Mouse (Mus musculus) midbrain, embryonic 16.5 days (tissue): ENCODE results near the gene Sgsm2. TPM values are rescaled to one million over a fixed set of nuclear protein-coding genes. Genes with fewer than 3 reads are reported as not detected.

Experiments used
- ATAC-seq: fragments of 200-750 bp; cut with Nextera tagmentation; 2 replicates; pipeline ENCODE4 v1.8.0; 2017; ENCODE audit warnings: moderate TSS enrichment
- H3K27ac ChIP-seq: fragments of 300-500 bp; sonication (generic); 2 replicates; pipeline ENCODE4 v1.5.1; 2014; ENCODE audit warnings: mild to moderate bottlenecking, low read length, mixed read lengths
- H3K27me3 ChIP-seq: fragments of 300-500 bp; sonication (generic); 2 replicates; pipeline ENCODE4 v1.6.1; 2014; ENCODE audit warnings: low read depth, low read length, mixed read lengths; ENCODE audit not compliant: control insufficient read depth, insufficient read depth
- H3K36me3 ChIP-seq: fragments of 300-500 bp; sonication (generic); 2 replicates; pipeline ENCODE4 v1.6.1; 2014; ENCODE audit warnings: mild to moderate bottlenecking, low read length, moderate library complexity, mixed read lengths; ENCODE audit not compliant: control insufficient read depth, insufficient read depth
- H3K4me1 ChIP-seq: fragments of 300-500 bp; sonication (generic); 2 replicates; pipeline ENCODE4 v1.6.1; 2014; ENCODE audit warnings: mild to moderate bottlenecking, low read length, mixed read lengths; ENCODE audit not compliant: control insufficient read depth, insufficient read depth
- H3K4me2 ChIP-seq: fragments of 300-500 bp; sonication (generic); 2 replicates; pipeline ENCODE4 v1.6.1; 2014; ENCODE audit warnings: mild to moderate bottlenecking, low read length, mixed read lengths
- H3K4me3 ChIP-seq: fragments of 300-500 bp; sonication (generic); 2 replicates; pipeline ENCODE4 v1.5.1; 2014; ENCODE audit warnings: low read depth, mild to moderate bottlenecking, low read length, moderate library complexity, mixed read lengths
- H3K9ac ChIP-seq: fragments of 300-500 bp; sonication (generic); 2 replicates; pipeline ENCODE4 v1.6.1; 2014; ENCODE audit warnings: low read depth, low read length, mixed read lengths
- H3K9me3 ChIP-seq: fragments of 300-500 bp; sonication (generic); replicated peaks from 2 replicates; pipeline ENCODE4 v1.6.1; 2014; ENCODE audit warnings: mild to moderate bottlenecking, low read length, mixed read lengths; ENCODE audit not compliant: control insufficient read depth, poor library complexity, severe bottlenecking
- WGBS: fragments of 180-500 bp; shearing (Covaris S2); extraction: QIAGEN DNeasy Blood & Tissue Kit; methylation state at CpG from one replicate; pipeline ENCODE4 v1.1.7; 2014; 5-methylcytosine and 5-hydroxymethylcytosine counted together
- polyA plus RNA-seq: library from polyadenylated mRNA; unstranded; fragments of >200 nt; fragmentation: Nextera tagmentation; extraction: Ambion mirVana; gene quantifications from 2 replicates; pipeline ENCODE4 v1.2.1, GENCODE M21; 2015

The Sgsm2 gene
- polyA plus RNA-seq, 1 experiment from 2014 or later, result 31.8 TPM

DNA sequence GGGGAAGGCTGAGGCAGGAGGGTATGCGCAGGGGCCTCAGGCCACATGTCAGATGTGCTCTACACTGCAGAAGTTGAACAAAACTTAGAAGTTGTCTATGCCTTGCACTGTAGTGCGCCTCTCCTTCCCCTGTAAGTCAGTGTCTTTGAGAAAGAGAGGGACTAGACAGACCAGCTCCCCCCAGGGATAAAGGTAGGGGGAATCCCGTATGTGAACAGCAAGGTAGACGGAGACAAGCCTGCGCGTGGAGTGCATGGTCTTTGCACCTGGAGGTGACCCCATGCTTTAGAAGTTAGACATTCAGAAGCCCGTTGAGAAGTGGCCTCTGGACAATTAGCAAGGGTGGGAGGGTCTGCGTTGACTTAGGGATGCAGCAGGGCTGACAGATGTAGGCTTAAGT, 56.1 kb downstream of the Sgsm2 start:
- peaks cover 18% of the 10 kb centered on the region; the same call in 1 of the 2 replicates for H3K36me3 ChIP-seq
- H3K27me3 ChIP-seq, result no peaks in the 10 kb centered on the region
- H3K4me2 ChIP-seq, result no peak overlapping the region
- H3K4me1 ChIP-seq, result peaks cover 14% of the 10 kb centered on the region
- H3K9me3 ChIP-seq, result 0 out of 2 replicates have a peak, but pooled peaks cover 3% of the 10 kb centered on the region
- no peak overlapping the region for H3K4me3 ChIP-seq
- no peak overlapping the region for H3K27ac ChIP-seq
- no peak overlapping the region for H3K9ac ChIP-seq
- 90% methylated on average over 8 of the region's 8 CpGs for WGBS
- ATAC-seq, result no peak

DNA sequence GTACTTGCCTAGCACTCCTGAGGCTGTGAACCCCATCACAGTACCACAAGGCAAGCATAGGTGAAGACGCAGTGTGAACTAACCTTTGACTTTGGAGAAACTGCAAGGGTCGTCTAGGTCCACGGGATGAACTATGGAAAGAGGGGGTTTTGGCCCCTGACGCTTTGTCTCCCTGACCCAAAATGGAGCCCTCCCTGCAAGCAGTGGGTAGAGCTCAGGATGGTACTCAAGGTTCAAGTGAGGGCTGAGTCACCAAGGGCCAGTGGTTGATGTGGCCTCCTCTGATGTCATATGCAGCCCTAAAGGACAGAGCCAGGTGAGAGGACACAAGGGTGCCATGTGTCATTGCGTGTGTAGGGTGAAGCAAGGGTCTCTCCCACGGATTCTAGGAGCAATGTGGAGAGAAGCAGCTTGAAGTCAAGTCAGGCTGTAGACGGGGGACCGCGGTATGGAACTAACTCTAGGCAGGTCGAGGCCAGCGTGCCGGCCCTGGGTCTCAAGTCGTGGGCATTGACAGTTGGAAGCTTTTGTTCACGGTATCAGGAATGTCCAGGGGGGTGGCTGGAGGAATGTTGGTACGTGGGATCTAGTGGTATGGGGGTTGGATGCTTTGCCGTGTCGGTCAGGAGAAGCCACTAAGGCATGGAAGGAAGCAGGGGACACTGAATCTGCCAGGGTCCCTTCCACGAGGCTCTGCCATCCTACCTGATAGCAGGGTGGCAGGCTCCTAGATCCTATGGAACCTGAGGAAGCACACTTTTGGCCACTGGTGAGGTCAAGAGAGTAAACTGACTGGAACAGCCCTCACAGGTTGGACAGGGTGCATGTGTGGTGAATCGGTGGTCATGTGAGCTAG, 56.8 kb downstream of the Sgsm2 start:
- H3K36me3 ChIP-seq, result peaks cover 16% of the 10 kb centered on the region; the same call in 1 of the 2 replicates
- H3K27ac ChIP-seq, result no peak overlapping the region
- WGBS, result 94% methylated on average over 19 of the region's 19 CpGs
- no peak overlapping the region for H3K4me2 ChIP-seq
- no peak overlapping the region for H3K9ac ChIP-seq
- no peak for ATAC-seq
- no peaks in the 10 kb centered on the region for H3K27me3 ChIP-seq
- H3K4me3 ChIP-seq, result no peak overlapping the region
- H3K9me3 ChIP-seq, result no peaks in the 10 kb centered on the region
- peaks cover 14% of the 10 kb centered on the region for H3K4me1 ChIP-seq

DNA sequence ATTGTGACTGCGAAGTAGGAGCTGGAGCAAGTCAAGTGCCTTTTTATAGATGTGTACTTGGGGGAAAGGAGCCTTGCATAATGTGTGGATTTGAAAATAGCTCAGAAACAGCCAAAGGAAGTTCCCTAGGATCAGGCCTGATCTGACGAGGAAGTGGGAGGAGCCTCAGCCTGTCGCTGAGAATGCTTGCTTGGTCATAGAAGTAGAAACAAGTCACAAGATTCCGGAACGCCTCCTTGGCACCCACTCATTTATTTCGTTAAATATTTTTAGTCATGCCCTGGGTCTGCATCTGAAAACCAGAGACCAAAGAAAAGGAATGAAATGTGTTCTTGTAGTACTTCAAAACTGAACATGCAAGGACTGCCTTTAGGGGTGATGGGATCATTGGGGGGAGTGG, 57.9 kb downstream of the Sgsm2 start:
- Histone ChIP-seq H3K4me2 (peak overlapping the region; percentile 73), H3K9ac (no peak overlapping the region), H3K27ac (peak overlapping the region; percentile 83), H3K4me1 (peaks cover 18% of the 10 kb centered on the region), H3K9me3 (no peaks in the 10 kb centered on the region), H3K4me3 (peak overlapping the region; percentile 50; the same call in 1 of the 2 replicates), H3K27me3 (no peaks in the 10 kb centered on the region), H3K36me3 (peaks cover 10% of the 10 kb centered on the region; the same call in 1 of the 2 replicates)
- 50% methylated on average over 6 of the region's 6 CpGs for WGBS
- no peak for ATAC-seq

DNA sequence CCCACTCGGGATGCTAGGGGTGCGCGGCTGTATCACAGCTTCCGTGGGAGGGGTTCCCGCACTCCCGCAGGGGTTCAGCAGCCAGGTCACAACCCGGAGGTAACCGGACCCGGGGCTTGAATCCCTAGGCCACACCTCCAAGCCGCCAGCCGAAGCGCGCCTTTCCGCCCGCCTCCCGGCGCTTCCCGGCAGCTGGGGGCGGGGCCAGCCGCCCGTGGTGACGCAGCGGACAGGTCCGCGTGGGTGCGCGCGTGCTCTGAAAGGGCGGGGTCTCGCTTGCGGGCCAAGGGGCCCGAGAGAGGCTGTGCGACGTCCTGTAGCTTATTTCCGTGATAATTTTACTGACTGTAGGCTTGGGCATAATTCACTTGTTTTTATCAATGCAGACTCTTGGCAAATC, 58.4 kb downstream of the Sgsm2 start:
- Histone ChIP-seq H3K4me2 (peak overlapping the region; percentile 73), H3K27ac (peak overlapping the region; percentile 83), H3K36me3 (peaks cover 5% of the 10 kb centered on the region; the same call in 1 of the 2 replicates), H3K9ac (peak overlapping the region; percentile 64), H3K4me3 (peak overlapping the region; percentile 50), H3K9me3 (no peaks in the 10 kb centered on the region), H3K27me3 (no peaks in the 10 kb centered on the region), H3K4me1 (peaks cover 23% of the 10 kb centered on the region)
- peak; percentile 62 for ATAC-seq
- WGBS, result under 1% methylated on average over 33 of the region's 35 CpGs

DNA sequence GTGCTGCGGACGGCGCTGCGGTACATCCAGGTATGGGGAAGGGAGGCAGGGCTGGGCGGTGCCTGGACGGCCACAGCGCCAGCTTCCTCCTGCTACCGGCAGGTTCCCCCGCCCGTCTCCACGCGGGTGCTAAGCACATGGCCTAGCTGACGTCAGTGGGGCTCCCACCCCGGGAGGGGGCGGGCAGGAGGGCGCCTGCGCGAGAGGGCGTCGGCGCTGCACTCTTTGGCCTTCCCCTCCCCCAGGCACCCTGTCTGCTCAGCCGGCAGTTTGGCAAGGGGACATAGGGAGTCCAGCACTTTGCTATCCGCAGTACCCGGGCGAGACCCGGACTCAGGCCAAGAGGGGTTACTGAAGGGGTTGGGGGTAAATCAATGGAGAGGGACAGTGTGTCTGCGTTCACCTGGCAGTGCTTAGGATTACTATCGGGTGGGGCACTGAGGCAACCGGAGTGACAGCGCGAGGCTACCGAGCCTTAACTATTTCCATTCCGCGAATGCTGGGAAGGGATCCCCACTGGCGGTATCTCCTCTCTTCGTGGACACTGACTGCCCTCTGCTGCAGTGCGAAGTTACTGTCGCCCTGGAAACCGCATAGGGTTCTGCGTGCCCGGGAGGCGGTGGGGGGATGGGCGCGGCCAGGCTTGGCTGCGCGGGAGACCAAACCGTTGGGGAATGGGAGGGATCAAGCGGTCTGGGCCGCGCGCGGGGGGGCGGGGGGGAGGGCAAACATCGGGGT, 59.0 kb downstream of the Sgsm2 start:
- 0% methylated on average over 53 of the region's 54 CpGs for WGBS
- peak overlapping the region; percentile 83 for H3K27ac ChIP-seq
- peak overlapping the region; percentile 50 for H3K4me3 ChIP-seq
- no peaks in the 10 kb centered on the region for H3K9me3 ChIP-seq
- peak overlapping the region; percentile 73 for H3K4me2 ChIP-seq
- no peaks in the 10 kb centered on the region for H3K27me3 ChIP-seq
- peak overlapping the region; percentile 64 for H3K9ac ChIP-seq
- peak; percentile 58 for ATAC-seq
- H3K4me1 ChIP-seq, result peaks cover 29% of the 10 kb centered on the region
- peaks cover under 1% of the 10 kb centered on the region; the same call in 1 of the 2 replicates for H3K36me3 ChIP-seq

- ATAC-seq, result no peak
Observed at GRCm38 (mm10) chr11:74837056-74837693, 59.7 kb downstream of the Sgsm2 start.

DNA sequence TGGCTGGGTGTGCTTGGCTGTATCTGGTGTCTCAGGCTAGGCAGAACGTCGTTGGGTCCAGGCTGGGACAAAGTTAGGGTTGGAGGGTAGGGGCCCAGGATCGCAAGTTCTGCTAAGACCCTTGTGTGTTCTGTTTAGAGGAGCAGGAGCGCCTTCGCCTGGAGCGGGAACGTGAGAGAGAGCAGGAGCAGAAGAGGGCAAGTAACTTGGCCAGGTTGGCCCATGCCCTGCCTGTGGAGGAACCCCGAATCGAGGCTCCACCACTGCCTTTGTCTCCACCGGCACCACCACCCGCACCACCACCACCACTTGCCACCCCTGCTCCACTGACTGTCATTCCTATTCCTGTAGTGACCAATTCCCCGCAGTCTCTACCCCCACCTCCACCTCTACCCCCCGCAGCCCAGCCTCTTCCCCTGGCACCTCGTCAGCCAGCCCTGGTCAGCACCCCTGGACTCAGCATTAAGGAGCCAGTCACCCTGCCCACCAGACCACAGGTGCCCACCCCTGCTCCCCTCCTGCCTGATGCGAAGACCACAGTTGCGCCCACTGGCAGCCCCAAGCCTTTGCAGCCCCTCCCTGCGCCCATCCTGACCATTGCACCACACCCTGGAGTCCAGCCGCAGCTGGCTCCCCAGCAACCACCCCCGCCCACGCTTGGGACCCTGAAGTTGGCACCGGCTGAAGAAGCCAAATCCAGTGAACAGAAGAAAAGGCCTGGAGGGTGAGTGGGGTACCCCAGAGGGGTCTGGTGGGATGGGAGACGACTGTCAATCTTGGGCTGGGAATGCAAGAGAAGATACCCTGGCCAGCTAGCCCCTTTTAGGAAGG, 60.4 kb downstream of the Sgsm2 start:
- Histone ChIP-seq H3K27ac (no peak overlapping the region), H3K27me3 (no peaks in the 10 kb centered on the region), H3K4me2 (no peak overlapping the region), H3K4me3 (no peak overlapping the region), H3K9me3 (no peaks in the 10 kb centered on the region), H3K9ac (no peak overlapping the region), H3K4me1 (peaks cover 34% of the 10 kb centered on the region), H3K36me3 (no peaks in the 10 kb centered on the region)
- WGBS, result 93% methylated on average over 21 of the region's 22 CpGs
- no peak for ATAC-seq

More at GRCm38 (mm10) chr11:74837056-74837693, 59.7 kb downstream of the Sgsm2 start:
- WGBS, result 43% methylated on average over 16 of the region's 16 CpGs
- peak overlapping the region; percentile 64 for H3K9ac ChIP-seq
- no peaks in the 10 kb centered on the region for H3K9me3 ChIP-seq
- H3K36me3 ChIP-seq, result no peaks in the 10 kb centered on the region
- peak overlapping the region; percentile 73 for H3K4me2 ChIP-seq
- H3K27ac ChIP-seq, result peak overlapping the region; percentile 83
- H3K4me3 ChIP-seq, result peak overlapping the region; percentile 50
- H3K27me3 ChIP-seq, result no peaks in the 10 kb centered on the region
- H3K4me1 ChIP-seq, result peaks cover 34% of the 10 kb centered on the region

- Histone ChIP-seq H3K9ac (no peak overlapping the region), H3K4me1 (peaks cover 34% of the 10 kb centered on the region), H3K4me3 (no peak overlapping the region), H3K27ac (no peak overlapping the region), H3K4me2 (no peak overlapping the region), H3K9me3 (no peaks in the 10 kb centered on the region), H3K27me3 (no peaks in the 10 kb centered on the region), H3K36me3 (no peaks in the 10 kb centered on the region)
- no peak for ATAC-seq
- WGBS, result 80% methylated on average over 6 of the region's 6 CpGs
Observed at GRCm38 (mm10) chr11:74835593-74836224, 61.2 kb downstream of the Sgsm2 start.
